Mouse (Mus musculus): Measurements from ENCODE around the gene Adamts9. TPM values are rescaled to one million over a fixed set of nuclear protein-coding genes. Genes with fewer than 3 reads are reported as not detected.

Gene Adamts9
- polyA plus RNA-seq, 1 experiment from 2014 or later = 2.8 TPM

GRCm38 (mm10) chr6:92843474-92843873, 99.8 kb downstream of the Adamts9 start:
- no peaks in the 10 kb centered on the region for H3K27me3 ChIP-seq (ENCODE audit: control insufficient read depth, insufficient read depth, low read length)
- no peak for ATAC-seq (replicated peaks; ENCODE audit: low FRiP score)
- DNase-seq (ENCODE audit: low spot score) = no peak
- H3K9me3 ChIP-seq (ENCODE audit: control insufficient read depth, low read length) = no peaks in the 10 kb centered on the region
- H3K9ac ChIP-seq (ENCODE audit: low read length) = no peak overlapping the region
- H3K4me3 ChIP-seq (ENCODE audit: low read depth, low read length) = no peak overlapping the region
- 80% methylated on average over 2 of the region's 2 CpGs for WGBS
- H3K27ac ChIP-seq (ENCODE audit: low read depth, low read length) = no peak overlapping the region
- H3K36me3 ChIP-seq (ENCODE audit: control insufficient read depth, insufficient read depth, low read length) = no peaks in the 10 kb centered on the region
- no peaks in the 10 kb centered on the region for H3K4me1 ChIP-seq (replicated peaks; ENCODE audit: control insufficient read depth, insufficient read depth, low read length)
- no peak overlapping the region for H3K4me2 ChIP-seq (ENCODE audit: low read depth, low read length, severe bottlenecking)

DNA sequence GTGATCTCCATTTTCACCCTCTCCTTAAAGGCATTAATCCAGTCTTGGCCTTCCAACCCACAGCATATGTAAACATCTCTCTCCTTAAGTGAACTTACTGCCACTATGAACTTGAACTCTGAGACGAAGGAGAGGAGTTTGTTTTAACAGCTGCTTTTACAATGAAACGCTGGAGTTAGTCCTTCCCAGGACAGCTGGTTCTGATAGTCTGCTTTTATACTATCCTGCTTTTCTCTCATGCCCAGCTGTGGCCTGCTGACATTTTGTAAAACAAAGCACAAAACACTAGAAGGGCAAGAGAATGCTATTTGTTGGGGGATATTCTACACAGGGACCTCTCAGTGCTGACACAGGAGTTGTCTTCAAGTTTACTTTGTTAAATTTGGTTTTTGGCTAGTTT, 101.3 kb downstream of the Adamts9 start:
- WGBS = 11% methylated on average over 2 of the region's 2 CpGs
- no peaks in the 10 kb centered on the region for H3K27me3 ChIP-seq (ENCODE audit: control insufficient read depth, insufficient read depth, low read length)
- ATAC-seq (replicated peaks; ENCODE audit: low FRiP score) = no peak
- no peak overlapping the region for H3K4me2 ChIP-seq (ENCODE audit: low read depth, low read length, severe bottlenecking)
- DNase-seq (ENCODE audit: low spot score) = no peak
- H3K4me3 ChIP-seq (ENCODE audit: low read depth, low read length) = no peak overlapping the region
- no peaks in the 10 kb centered on the region for H3K36me3 ChIP-seq (ENCODE audit: control insufficient read depth, insufficient read depth, low read length)
- no peak overlapping the region for H3K27ac ChIP-seq (ENCODE audit: low read depth, low read length)
- H3K4me1 ChIP-seq (replicated peaks; ENCODE audit: control insufficient read depth, insufficient read depth, low read length) = no peaks in the 10 kb centered on the region
- H3K9ac ChIP-seq (ENCODE audit: low read length) = no peak overlapping the region
- no peaks in the 10 kb centered on the region for H3K9me3 ChIP-seq (ENCODE audit: control insufficient read depth, low read length)

- no peaks in the 10 kb centered on the region for H3K4me1 ChIP-seq (replicated peaks; ENCODE audit: control insufficient read depth, insufficient read depth, low read length)
- WGBS = 88% methylated on average over 2 of the region's 2 CpGs
- H3K36me3 ChIP-seq (ENCODE audit: control insufficient read depth, insufficient read depth, low read length) = no peaks in the 10 kb centered on the region
- ATAC-seq (replicated peaks; ENCODE audit: low FRiP score) (no peak), DNase-seq (ENCODE audit: low spot score) (no peak)
- H3K9ac ChIP-seq (ENCODE audit: low read length) = no peak overlapping the region
- H3K9me3 ChIP-seq (ENCODE audit: control insufficient read depth, low read length) = no peaks in the 10 kb centered on the region
- H3K27me3 ChIP-seq (ENCODE audit: control insufficient read depth, insufficient read depth, low read length) = no peaks in the 10 kb centered on the region
- no peak overlapping the region for H3K27ac ChIP-seq (ENCODE audit: low read depth, low read length)
- H3K4me3 ChIP-seq (ENCODE audit: low read depth, low read length) = no peak overlapping the region
- H3K4me2 ChIP-seq (ENCODE audit: low read depth, low read length, severe bottlenecking) = no peak overlapping the region
These were observed 112.2 kb downstream of the Adamts9 start for GRCm38 (mm10) chr6:92831106-92831505.

GRCm38 (mm10) chr6:92829148-92829547, 114.1 kb downstream of the Adamts9 start:
- ATAC-seq (replicated peaks; ENCODE audit: low FRiP score) (no peak), DNase-seq (ENCODE audit: low spot score) (no peak)
- Histone ChIP-seq H3K4me3 (ENCODE audit: low read depth, low read length) (no peak overlapping the region), H3K4me2 (ENCODE audit: low read depth, low read length, severe bottlenecking) (no peak overlapping the region), H3K9ac (ENCODE audit: low read length) (no peak overlapping the region), H3K27me3 (ENCODE audit: control insufficient read depth, insufficient read depth, low read length) (no peaks in the 10 kb centered on the region), H3K36me3 (ENCODE audit: control insufficient read depth, insufficient read depth, low read length) (no peaks in the 10 kb centered on the region), H3K4me1 (replicated peaks; ENCODE audit: control insufficient read depth, insufficient read depth, low read length) (no peaks in the 10 kb centered on the region), H3K27ac (ENCODE audit: low read depth, low read length) (no peak overlapping the region), H3K9me3 (ENCODE audit: control insufficient read depth, low read length) (no peaks in the 10 kb centered on the region)
- WGBS = 90% methylated on average over 2 of the region's 2 CpGs

DNA sequence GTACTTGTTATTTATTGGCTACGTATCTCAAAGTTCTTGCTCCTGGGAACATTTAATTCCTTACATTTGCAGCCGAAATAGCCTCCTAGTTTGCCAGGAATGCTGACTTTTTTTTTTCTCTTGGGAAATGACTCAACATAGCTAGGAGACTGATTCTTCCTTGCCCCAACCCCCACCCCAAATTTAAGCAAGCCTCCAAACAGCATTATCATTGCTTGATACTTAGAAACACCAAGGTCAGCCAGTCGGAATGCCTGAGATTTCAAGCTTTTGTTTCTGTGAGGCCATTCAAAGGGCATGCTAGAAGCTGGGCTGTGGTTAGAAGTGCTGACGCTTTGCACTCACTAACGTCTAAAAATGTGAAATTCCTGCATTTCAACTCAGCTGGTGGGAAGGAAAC, 115.9 kb downstream of the Adamts9 start:
- H3K9me3 ChIP-seq (ENCODE audit: control insufficient read depth, low read length) = no peaks in the 10 kb centered on the region
- 51% methylated on average over 5 of the region's 5 CpGs for WGBS
- H3K27ac ChIP-seq (ENCODE audit: low read depth, low read length) = no peak overlapping the region
- no peak for DNase-seq (ENCODE audit: low spot score)
- no peak overlapping the region for H3K9ac ChIP-seq (ENCODE audit: low read length)
- no peak overlapping the region for H3K4me2 ChIP-seq (ENCODE audit: low read depth, low read length, severe bottlenecking)
- H3K36me3 ChIP-seq (ENCODE audit: control insufficient read depth, insufficient read depth, low read length) = no peaks in the 10 kb centered on the region
- H3K4me1 ChIP-seq (replicated peaks; ENCODE audit: control insufficient read depth, insufficient read depth, low read length) = no peaks in the 10 kb centered on the region
- H3K27me3 ChIP-seq (ENCODE audit: control insufficient read depth, insufficient read depth, low read length) = no peaks in the 10 kb centered on the region
- ATAC-seq (replicated peaks; ENCODE audit: low FRiP score) = no peak
- no peak overlapping the region for H3K4me3 ChIP-seq (ENCODE audit: low read depth, low read length)

DNA sequence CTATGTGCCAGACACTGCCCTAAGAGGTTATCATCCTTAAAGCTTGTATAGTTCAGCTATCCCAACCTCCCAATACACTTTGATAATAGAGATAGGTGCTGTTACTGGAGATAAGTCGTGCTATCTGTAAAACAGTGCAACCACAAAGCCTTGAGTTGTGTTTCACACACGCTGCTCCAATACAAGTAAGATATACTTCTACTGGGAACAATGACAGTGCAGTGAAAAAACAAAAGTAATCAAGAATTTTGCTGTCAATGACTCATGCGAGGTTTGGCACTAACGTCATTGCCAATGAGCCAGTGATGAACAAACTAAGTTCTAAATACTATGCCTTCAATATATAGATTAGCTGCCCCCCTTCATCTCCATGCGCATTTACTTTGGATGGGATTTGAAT, 116.7 kb downstream of the Adamts9 start:
- no peak for ATAC-seq (replicated peaks; ENCODE audit: low FRiP score)
- DNase-seq (ENCODE audit: low spot score) = no peak
- Histone ChIP-seq H3K27me3 (ENCODE audit: control insufficient read depth, insufficient read depth, low read length) (no peaks in the 10 kb centered on the region), H3K9me3 (ENCODE audit: control insufficient read depth, low read length) (no peaks in the 10 kb centered on the region), H3K4me1 (replicated peaks; ENCODE audit: control insufficient read depth, insufficient read depth, low read length) (peaks cover 2% of the 10 kb centered on the region; the same call in 1 of the 2 replicates), H3K27ac (ENCODE audit: low read depth, low read length) (no peak overlapping the region), H3K9ac (ENCODE audit: low read length) (no peak overlapping the region), H3K4me3 (ENCODE audit: low read depth, low read length) (no peak overlapping the region), H3K4me2 (ENCODE audit: low read depth, low read length, severe bottlenecking) (no peak overlapping the region), H3K36me3 (ENCODE audit: control insufficient read depth, insufficient read depth, low read length) (no peaks in the 10 kb centered on the region)
- WGBS = 86% methylated on average over 5 of the region's 5 CpGs

- Histone ChIP-seq H3K9me3 (ENCODE audit: control insufficient read depth, low read length) (no peaks in the 10 kb centered on the region), H3K9ac (ENCODE audit: low read length) (no peak overlapping the region), H3K4me1 (replicated peaks; ENCODE audit: control insufficient read depth, insufficient read depth, low read length) (peaks cover 3% of the 10 kb centered on the region; the same call in 1 of the 2 replicates), H3K4me3 (ENCODE audit: low read depth, low read length) (no peak overlapping the region), H3K27ac (ENCODE audit: low read depth, low read length) (no peak overlapping the region), H3K27me3 (ENCODE audit: control insufficient read depth, insufficient read depth, low read length) (no peaks in the 10 kb centered on the region), H3K4me2 (ENCODE audit: low read depth, low read length, severe bottlenecking) (no peak overlapping the region), H3K36me3 (ENCODE audit: control insufficient read depth, insufficient read depth, low read length) (no peaks in the 10 kb centered on the region)
- WGBS = 46% methylated on average over 7 of the region's 7 CpGs
- DNase-seq (ENCODE audit: low spot score) (no peak), ATAC-seq (replicated peaks; ENCODE audit: low FRiP score) (no peak)
These were observed 119.3 kb downstream of the Adamts9 start for GRCm38 (mm10) chr6:92823991-92824390.

GRCm38 (mm10) chr6:92822006-92822405, 121.3 kb downstream of the Adamts9 start:
- DNase-seq (ENCODE audit: low spot score) = no peak
- H3K9me3 ChIP-seq (ENCODE audit: control insufficient read depth, low read length) = no peaks in the 10 kb centered on the region
- ATAC-seq (replicated peaks; ENCODE audit: low FRiP score) = no peak
- H3K4me1 ChIP-seq (replicated peaks; ENCODE audit: control insufficient read depth, insufficient read depth, low read length) = peaks cover 6% of the 10 kb centered on the region; the same call in 1 of the 2 replicates
- no peaks in the 10 kb centered on the region for H3K27me3 ChIP-seq (ENCODE audit: control insufficient read depth, insufficient read depth, low read length)
- no peak overlapping the region for H3K9ac ChIP-seq (ENCODE audit: low read length)
- H3K36me3 ChIP-seq (ENCODE audit: control insufficient read depth, insufficient read depth, low read length) = no peaks in the 10 kb centered on the region
- H3K4me2 ChIP-seq (ENCODE audit: low read depth, low read length, severe bottlenecking) = no peak overlapping the region
- H3K4me3 ChIP-seq (ENCODE audit: low read depth, low read length) = no peak overlapping the region
- no peak overlapping the region for H3K27ac ChIP-seq (ENCODE audit: low read depth, low read length)
- 45% methylated on average over 6 of the region's 6 CpGs for WGBS

DNA sequence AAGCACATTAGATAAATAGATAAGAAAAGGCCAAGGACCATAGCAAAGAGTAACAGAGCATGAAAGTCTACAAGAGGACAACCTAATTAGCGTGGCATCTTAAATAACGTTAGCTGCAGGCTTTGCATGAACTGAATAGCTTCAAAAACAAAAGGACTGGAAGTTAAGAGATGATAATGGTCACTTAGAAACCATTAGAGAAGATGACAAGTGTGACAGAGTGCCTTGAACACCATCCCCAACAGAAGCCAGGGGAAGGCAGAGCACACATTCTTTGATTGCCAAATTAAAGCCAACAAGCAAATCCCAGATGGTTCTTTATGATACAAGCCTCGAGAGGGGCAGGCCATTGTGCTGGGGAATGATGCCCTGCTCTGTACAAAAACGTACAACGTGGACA, 121.7 kb downstream of the Adamts9 start:
- Histone ChIP-seq H3K9ac (ENCODE audit: low read length) (no peak overlapping the region), H3K36me3 (ENCODE audit: control insufficient read depth, insufficient read depth, low read length) (no peaks in the 10 kb centered on the region), H3K4me1 (replicated peaks; ENCODE audit: control insufficient read depth, insufficient read depth, low read length) (peaks cover 6% of the 10 kb centered on the region; the same call in 1 of the 2 replicates), H3K4me3 (ENCODE audit: low read depth, low read length) (no peak overlapping the region), H3K9me3 (ENCODE audit: control insufficient read depth, low read length) (no peaks in the 10 kb centered on the region), H3K27me3 (ENCODE audit: control insufficient read depth, insufficient read depth, low read length) (no peaks in the 10 kb centered on the region), H3K4me2 (ENCODE audit: low read depth, low read length, severe bottlenecking) (no peak overlapping the region), H3K27ac (ENCODE audit: low read depth, low read length) (no peak overlapping the region)
- no peak for ATAC-seq (replicated peaks; ENCODE audit: low FRiP score)
- no peak for DNase-seq (ENCODE audit: low spot score)
- whole genome bisulfite sequencing = 26% methylated on average over 5 of the region's 5 CpGs
